Mouse (Mus musculus) ovary, postnatal 10 days (tissue): Measurements from ENCODE around the gene Paf1.

Experiments
- DNase-seq: peaks from one replicate; pipeline ENCODE4 v3.0.0; 2022; ENCODE audit warnings: low spot score

Paf1 gene

DNA sequence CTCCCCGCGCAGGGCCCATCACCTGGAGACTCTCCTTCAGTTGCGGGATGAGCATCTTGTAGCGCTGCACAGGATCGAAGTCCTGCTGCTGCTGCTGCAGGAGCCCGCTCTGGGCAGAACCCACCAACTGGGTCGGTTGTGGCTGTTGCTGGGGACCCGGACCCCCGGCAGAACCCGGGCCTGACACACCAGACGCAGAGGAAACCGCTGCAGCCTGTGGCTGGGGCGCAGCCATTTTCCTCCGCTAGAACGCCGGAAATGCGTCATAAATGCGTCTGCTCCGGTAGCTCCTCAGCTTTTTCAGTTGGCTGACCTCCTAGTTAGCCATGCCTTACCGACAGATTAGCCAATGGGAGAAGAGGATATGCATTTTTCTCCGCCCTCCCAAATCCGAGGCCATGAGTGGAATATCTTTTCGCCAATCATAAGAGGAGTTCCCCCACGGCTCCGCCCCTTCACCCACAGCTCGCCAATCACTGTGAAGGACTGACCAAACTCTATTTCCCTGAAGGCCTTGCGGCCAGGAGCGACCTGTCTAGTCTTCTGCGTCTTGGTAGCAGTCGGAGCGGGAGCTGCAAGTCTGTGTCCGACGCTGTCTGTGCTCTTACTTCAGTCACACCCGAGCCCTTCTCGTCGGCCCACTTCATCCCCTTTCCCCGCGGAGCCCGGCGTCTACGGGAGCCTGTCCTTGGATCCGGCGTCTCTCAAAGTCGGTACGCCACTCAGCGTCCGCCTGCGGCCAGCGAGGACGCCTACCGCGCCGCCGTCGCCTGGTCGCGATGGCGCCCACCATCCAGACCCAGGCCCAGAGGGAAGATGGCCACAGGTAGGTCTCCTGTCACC is at the start of gene Paf1, which contains the start of gene Med29:
Paf1 (plus strand) TSS at position 523 of the 843 bp plus-strand sequence.
Med29 (minus strand) TSS at position 280 of the 843 bp plus-strand sequence.
- peak; percentile 74 for DNase-seq

DNA sequence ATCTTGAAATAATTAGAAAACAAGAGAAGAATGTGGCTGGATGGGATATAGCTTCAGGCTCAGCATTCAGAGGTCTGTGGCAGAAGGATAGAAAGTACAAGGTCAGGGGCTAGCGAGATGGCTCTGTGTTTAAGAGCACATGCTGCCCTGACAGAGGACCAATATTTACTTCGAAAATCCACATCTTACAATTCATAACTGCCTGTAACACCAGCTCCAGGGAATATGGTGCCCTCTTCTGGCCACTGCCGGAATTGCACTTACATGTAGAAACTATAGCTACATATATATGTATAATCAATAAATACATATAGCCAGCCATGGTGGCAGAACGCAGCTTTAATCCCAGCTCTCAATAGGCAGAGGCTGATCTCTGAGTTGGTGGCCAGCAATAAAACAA is 48.1 kb upstream of the Paf1 start:
- DNase-seq = peak; percentile 42

DNA sequence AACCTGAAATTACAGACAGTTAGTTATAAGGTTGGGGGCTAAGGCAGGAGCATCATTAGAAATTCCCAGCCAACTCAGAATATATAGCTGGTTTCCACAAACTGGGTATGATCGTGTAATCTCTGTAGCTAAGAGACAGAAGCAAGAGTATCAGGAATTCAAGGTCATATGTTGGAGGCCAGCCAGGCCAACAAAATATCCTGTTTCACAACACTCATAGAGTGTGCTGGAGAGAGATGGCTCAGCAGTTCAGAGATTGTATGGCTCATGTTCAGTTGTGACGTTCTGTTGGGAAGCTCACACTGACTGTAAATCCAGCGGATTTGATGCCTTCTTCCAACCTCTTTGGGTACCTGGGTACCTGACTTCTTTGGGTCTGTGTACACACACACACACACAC is 45.0 kb upstream of the Paf1 start:
- no peak for DNase-seq

DNA sequence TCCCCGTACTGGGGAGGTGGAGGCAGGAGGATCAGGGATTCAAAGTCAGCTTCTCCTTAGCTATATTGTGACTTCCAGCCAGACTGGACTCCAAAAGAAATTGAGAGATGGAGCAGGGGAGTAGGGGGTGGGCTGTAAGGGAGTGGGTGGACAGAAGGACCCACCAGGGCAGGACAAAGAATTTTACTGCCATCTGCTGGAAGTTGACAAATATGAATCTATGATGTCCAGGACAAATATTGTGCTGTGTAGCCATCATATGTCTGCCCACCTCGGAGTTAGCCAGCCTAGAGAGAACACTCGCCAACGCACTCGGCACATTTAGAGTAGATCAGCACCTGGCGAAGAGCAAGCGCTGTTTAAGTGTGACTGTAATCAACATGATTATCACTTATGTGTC is 44.1 kb upstream of the Paf1 start:
- DNase-seq = no peak

DNA sequence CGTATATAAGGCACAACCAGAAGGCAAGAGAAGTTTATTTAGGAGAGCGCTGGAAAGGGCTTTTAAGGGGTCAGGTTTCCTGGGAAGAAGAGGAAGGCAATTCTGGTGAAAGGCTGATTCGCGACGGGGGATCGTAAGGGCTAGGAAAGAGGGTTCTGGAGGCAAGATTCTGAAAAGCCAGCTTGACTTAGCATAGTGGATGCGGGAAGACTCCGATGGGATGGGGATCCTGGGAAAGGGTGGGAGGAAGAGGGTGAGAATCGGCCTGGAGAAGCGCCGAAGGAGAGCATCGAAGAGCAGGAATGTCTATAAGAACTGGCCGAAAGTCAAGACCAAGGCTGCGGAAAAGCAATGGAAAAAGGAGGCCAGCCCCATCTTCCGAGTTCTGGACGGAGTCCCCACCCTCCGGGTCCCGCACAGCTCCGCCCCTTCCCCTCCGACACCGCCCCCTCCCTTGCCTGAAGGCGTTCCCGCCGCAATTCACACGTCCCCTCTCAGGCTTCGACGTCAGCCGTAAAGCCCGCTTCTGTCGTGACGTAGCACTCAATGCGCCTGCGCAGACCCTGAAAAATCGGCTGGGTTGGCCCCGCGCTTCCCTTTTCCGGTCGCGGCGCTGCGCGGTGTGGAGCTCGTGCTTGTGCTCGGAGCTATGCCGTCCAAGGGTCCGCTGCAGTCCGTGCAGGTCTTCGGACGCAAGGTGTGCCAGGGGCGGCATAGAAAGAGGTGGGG is 42.4 kb upstream of the Paf1 start, which contains the start of gene Rps16:
Rps16 (plus strand) TSS at position 498 of the 729 bp plus-strand sequence.
- DNase-seq = peak; percentile 98

DNA sequence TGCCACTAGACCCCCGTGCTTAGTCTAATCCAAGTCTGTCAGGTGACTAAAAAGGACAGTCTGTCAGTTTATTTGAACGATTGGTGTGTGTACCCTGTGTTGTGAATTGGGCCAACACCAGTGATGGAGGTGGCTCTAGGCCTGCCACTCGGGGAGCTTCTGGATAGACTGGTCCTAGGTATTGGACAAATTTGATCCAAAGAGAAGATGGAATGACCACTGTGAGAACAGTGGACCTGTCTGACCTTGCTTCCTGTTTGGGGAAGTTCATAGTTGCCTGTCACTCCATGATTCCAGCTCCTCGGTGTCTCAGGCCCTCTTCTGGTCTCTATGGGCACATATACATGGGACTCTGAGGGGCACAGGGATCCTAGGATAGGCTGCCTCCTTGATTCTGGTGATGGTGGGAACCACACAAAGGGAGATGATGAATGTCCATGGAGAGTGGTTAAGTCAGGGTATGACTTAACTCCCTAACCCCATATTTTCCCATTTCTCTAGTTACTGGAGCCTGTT is 41.0 kb upstream of the Paf1 start:
- DNase-seq = no peak

DNA sequence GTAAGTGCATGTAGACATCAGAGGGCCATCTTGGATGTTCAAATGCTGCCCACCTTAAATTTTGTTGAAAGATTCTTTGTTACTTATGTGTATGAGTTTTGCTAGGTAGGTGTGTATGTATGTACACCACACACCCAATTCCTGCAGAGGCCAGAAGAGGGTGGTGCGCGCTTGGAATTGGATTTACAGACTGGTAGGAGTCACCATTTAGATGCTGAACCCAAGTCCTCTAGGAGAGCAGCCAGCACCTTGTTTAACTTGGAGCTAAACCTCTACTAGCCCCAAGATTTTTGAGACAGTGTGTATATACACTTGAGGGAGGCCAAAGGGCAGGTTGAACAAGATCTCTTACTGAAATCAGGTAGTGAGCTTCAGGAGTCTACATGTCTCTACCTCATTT is 39.5 kb upstream of the Paf1 start:
- no peak for DNase-seq

DNA sequence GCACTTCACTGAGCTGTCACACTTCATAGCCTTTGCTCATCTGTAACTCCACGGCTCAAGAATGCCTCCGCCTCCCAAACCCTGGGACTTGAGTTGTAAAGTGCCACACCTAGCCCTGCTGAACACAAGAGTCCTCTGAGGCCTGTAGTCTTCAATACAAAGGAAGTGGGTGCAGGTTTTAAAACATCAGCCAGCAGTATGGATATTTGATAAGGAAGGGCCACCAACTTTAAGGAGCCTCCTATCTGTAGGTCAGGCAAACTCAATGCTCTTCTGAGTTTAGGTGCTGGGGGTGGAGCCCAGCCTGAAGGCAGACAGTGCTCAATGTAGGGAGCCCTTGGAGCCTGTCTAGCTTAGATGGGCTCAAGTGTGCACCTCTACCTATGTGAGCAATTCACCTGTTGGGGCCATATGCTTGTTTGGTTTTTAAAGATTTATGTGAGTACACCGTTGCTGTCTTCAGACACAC is 38.6 kb upstream of the Paf1 start:
- no peak for DNase-seq

DNA sequence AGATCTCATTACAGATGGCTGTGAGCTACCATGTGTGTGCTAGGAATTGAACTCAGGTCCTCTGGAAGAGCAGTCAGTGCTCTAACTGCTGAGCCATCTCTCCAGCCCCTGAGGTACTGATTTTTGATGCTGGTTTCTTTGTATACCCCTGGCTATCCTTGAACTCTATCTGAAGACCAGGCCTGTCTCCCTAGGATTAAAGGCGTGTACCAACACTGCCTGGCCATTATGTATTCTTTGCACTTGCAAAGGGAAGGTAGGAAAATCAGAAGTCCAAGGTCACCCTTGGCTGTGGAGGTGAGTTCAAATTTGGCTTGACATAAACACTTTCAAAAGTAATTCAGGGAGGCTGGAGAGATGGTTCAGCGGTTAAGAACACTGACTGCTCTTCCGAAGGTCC is 38.2 kb upstream of the Paf1 start:
- no peak for DNase-seq

DNA sequence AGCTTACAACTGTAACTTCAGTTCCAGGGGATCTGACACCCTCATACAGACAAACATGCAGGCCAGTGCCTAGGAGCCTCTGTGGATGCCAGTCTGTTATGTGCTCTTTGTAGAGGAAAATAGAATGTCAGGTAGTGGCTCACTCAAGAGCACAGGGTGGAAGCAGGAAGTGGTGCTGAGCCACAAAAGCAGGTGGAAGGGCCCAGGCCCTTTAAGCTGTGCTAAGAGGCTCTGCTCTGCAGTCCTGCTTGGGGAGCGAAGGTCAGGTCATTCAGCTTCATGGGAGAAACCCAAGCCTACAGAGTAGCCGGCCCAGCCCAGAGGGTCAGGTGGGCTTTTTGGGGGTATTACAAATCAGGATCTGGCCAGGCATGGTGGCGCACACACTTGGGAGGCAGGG is 37.5 kb upstream of the Paf1 start:
- no peak for DNase-seq

DNA sequence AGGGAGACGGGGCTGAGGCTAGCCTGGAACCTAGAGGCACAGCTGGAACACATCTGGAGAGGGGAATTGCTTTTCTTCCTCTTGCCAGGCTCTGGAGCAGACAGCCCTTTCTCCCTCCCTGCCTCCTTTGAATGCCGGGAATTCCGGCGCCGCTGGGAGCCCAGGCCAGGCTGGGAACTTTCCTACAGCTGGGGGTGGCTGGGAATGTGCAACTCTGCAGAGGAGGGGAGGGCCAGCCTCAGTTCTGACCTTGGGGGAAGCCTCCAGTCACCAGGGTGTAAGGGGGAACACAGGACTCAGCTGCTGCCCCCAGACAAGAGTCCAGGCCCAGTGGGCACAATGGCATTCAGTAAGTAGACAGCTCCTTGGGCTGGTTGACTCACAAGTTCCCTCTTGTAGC is 35.8 kb upstream of the Paf1 start:
- DNase-seq = no peak

DNA sequence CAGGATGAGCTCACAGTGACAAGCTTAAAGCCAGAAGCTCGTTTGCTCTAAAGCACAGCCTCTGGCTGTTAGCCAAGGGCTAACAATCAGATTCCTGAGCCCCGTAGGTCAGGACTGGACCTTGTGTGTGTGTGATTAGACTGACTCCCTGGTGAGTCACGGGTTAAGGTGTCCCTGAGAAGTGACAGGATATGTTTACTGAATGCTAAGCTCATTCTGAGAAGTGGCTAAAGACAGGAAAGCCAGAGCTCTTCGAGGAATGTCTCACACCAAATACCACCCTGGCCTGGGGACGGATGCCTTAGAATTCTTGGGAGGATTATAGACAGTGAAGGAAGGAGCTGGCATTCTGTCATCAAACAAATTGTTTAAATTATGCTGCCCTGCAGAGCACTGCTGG is 34.8 kb upstream of the Paf1 start:
- DNase-seq = no peak

DNA sequence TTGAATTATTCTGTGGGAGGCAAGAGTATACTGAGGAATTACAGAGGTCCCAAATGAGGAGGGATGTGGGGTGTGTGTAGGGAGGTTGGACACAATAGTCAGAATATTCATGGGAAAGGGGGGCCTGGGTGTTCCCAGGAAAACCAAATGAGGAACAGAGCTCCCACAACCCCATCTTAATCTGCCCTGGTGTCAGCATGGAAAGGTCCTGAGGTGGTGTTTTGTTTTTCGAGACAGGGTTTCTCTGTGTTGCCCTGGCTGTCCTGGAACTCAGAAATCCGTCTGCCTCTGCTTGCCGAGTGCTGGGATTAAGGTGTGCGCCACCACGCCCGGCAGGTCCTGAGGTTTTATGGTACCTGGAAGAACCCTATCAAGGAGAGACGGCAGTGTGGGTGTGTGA is 34.3 kb upstream of the Paf1 start:
- DNase-seq = no peak

DNA sequence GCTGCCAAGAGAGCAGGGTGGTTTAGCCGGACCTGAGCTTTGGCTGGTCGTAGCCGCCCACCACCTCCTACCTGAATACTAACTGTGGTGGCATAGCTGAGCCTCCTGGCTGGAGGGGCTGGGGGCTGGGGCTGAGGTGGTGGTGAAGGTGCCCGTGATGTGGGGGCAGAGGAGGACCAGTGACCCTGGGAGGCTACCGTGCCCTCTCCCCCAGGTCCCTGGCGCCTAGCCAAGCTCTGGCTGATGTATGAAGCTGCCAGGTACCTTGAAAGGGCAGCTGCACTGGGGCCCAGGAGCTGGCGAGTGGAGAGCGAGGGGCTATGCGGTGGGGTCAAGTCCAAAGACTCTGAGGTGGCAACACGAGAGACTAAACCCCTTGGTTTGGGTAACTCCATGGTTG is 32.9 kb upstream of the Paf1 start:
- DNase-seq = no peak

DNA sequence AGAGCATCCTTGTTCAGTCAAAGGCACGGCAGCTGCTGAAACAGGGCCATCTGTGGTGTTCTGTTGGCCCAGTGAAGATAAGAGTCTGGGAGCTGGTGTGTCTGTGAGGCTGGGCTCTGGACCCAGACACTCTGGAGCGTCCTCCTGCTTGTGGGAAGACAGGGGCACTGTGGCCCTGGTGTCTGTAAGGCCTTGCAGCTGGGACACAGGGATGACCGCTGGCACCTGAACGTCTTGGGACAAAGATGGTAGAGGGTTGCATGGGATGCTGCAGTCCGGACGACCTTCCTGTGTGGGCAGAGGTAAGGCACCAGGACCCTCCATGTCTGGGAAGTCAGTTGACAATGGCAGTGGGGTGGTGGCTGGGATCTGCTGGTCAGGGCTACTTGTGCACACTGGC is 32.5 kb upstream of the Paf1 start:
- DNase-seq = no peak

DNA sequence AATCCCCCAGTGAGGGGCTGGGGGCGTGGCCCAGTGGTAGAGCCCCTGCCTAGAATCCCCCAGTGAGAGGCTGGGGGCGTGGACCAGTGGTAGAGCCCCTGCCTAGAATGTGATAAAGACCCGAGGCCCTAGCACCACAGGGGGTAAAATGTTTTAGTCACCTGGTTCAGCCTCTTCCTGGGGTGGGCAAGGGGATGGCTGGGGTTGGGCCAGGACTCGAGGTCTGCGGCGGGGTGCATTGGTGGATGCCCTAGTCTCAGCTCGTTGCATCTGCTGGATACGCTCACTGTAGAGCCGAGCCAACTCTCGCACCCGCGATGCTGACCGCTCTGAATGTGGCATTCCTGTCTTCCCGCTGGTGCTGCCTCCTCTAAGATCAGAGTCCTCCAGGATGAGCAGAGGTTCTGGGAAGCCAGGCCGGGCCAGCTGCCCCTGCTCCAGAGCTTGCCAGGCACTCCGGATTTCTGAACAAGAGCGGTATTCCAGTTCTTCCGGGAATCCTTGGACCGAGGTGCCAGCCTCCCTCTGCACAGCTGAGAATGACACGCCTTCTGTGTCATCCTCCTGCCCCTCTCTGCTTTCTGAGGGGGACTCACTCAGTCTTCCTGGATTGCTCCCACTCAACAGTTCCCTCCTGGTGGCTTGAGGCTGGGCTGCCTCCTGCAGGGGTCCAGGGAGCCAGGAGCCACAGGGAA is 31.0 kb upstream of the Paf1 start:
- DNase-seq = no peak

DNA sequence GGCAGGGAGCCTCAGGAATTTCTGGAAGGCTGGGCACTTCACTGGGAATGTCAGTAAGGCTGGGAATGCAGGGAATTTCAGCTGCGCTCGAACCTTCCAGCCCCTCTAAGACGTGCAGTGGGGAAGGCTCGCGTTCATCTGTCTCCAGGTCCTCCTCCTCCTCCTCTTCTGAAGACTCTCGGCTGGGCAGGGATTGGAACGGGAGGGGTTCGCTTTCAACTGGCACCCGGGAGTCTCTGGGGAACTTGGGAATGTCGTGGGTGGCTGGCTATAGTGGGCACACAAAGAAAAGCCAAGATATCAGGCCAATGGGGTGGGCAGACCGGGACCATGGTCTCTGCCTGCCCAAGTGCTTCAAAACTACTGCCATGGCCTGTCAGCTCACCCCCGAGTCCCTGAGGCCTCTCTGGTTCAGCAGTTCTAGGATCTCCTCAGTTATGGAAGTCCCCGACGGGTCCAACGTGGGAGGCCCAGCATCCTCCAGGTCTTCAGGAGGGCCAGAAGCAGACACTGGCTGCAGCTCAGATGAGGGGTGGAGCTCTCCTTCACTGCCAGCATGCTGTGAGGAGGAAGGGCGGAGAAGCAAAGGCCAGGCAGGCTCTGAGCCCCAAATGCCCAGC is 30.2 kb upstream of the Paf1 start:
- DNase-seq = no peak

DNA sequence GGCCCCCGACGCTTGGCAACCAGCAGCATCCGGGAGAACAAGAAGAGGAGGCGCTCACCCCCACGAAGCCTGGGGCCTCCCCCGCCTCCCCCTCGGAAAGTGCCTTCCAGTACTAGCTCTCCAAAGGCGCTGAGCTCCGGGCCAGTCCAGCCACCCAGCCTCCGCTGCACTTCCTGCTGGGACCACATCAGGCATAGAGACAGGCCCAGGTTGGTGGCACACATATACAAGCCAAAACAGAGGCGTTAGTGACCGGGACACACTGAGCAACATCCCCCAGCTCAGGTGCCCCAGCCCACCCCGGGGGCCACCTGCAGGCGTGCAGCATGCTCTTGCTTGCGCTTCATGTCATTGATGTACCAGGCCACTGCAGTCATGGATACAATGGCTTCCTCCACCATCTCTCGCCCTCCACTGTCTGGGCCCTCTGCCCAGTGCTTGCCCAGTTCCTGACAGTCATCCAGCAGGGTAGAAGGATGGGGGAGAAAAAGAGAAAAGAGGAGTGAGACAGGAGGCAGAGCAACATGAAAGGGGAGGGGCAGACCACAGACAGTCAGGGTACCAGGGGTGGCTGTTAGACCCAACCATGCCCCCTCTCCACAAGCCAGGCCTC is 25.0 kb upstream of the Paf1 start:
- DNase-seq = no peak

DNA sequence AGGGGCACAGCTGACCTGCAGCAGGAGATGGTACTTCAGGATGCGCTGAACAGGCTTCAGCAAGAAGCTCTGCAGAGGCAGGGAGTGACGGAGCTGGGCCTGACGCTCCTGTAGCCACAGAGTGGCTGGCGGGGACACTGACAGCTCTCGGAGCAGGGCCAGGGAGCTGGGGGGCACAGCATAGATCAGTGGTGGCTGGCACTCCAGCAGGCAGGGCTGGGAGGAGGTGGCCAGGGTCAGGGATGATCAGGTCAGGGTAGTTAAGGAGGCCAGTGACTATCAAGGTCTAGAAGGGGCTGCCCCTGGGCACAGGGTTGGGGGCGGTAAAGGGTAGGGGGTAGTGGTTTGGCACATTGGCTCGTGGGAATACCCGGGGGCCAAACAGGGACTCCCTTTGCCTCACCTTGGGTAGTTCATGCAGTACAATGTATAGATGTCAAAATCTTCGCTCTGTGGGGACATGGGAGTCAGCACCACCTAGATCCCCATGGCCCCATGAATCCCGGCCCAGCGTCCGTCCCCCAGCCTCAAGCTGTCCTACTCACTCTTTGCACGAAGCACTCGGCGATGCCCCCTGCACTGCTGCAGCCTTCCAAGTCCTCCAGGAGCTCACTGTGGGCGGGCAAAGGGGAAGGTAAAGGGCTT is 24.4 kb upstream of the Paf1 start:
- DNase-seq = no peak

DNA sequence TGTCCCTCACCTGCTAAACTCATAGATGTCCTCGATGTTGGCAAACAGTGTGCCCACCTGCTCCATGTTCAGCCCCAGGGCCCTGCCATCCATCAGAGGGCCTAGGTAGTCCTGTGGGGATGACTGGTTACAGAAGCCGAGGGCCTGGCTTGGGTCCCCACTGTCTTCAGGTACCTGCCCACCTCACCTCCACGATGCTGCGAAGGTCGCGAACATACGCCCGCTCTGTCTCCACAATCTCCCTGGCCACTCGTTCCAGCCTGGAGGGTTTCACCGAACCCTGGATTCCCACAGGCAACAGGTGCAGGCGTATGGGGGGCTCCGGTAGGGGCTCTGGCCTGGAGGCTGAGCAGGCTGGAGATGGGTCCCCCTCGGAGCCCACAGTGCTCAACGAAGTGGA is 22.7 kb upstream of the Paf1 start:
- DNase-seq = no peak

DNA sequence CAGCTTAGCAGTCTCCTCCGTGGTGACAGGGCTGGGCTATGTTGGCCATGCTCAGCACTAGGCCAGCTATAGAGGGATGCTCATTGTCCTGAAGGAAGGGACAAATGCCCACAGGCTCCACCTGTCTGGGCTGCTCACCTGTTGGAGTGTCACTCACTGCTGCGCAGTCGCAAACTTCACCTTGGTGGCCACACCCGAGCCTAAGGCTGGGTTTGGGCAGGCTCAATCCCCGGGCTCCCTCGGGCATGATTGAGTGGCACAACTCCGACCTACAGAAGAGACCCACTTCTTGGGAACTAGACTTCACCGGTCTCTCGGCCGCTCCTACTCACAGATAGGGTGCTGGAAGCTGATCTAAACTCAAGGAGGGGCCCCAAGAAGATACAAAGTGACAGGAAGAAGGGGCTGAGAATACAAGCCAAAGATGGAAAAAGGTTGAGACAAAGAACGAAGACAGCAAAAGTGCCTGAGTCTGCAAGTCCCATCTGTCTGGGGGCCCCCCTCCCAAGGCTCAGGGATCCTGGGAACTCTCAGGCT is 21.7 kb upstream of the Paf1 start:
- DNase-seq = no peak
